Mouse (Mus musculus) lung, postnatal 4 days (tissue): Measurements from ENCODE around the gene Apom.

Source experiments
- DNase-seq, 2 experiments: peaks; one replicate each; pipeline ENCODE4 v3.0.0; 2021

The Apom gene

GRCm38 (mm10) chr17:35158850-35159593 lies 27.2 kb upstream of the Apom start:
- DNase-seq = peak in 1 of 2 experiments; percentile 17

- DNase-seq = peak in 1 of 2 experiments; percentile 24
These were observed 25.9 kb upstream of the Apom start for GRCm38 (mm10) chr17:35157661-35158175.

GRCm38 (mm10) chr17:35157254-35157653 lies 25.4 kb upstream of the Apom start:
- no peak for DNase-seq

GRCm38 (mm10) chr17:35156461-35157200 lies 24.8 kb upstream of the Apom start:
- DNase-seq = peak in 1 of 2 experiments; percentile 28

- peak in 1 of 2 experiments; percentile 28 for DNase-seq
These were observed 23.6 kb upstream of the Apom start for GRCm38 (mm10) chr17:35155451-35155850.

- peak in 1 of 2 experiments; percentile 23 for DNase-seq
These were observed 22.8 kb upstream of the Apom start for GRCm38 (mm10) chr17:35154616-35155015.

GRCm38 (mm10) chr17:35153931-35154330 lies 22.1 kb upstream of the Apom start:
- no peak for DNase-seq

GRCm38 (mm10) chr17:35153077-35153476 lies 21.2 kb upstream of the Apom start:
- DNase-seq = no peak

- no peak for DNase-seq
These were observed 20.3 kb upstream of the Apom start for GRCm38 (mm10) chr17:35152121-35152520.

- no peak for DNase-seq
These were observed 16.2 kb upstream of the Apom start for GRCm38 (mm10) chr17:35147922-35148639.

GRCm38 (mm10) chr17:35147348-35147747 lies 15.5 kb upstream of the Apom start:
- DNase-seq = no peak

GRCm38 (mm10) chr17:35146139-35146538 lies 14.3 kb upstream of the Apom start:
- DNase-seq = no peak

- DNase-seq = no peak
These were observed 10.1 kb upstream of the Apom start for GRCm38 (mm10) chr17:35141971-35142370.

GRCm38 (mm10) chr17:35140490-35140996 lies 8.7 kb upstream of the Apom start:
- no peak for DNase-seq

GRCm38 (mm10) chr17:35139269-35139668 lies 7.4 kb upstream of the Apom start:
- DNase-seq = no peak

GRCm38 (mm10) chr17:35135591-35136320 lies 3.9 kb upstream of the Apom start:
- DNase-seq = no peak

- peak; percentile 95 for DNase-seq
These were observed 3.1 kb upstream of the Apom start, which contains the start of gene Bag6 for GRCm38 (mm10) chr17:35134801-35135590. TSS of gene Bag6 (plus strand) at chr17:35135178.

GRCm38 (mm10) chr17:35133517-35133916 lies 1.7 kb upstream of the Apom start:
- no peak for DNase-seq

GRCm38 (mm10) chr17:35132174-35132560 lies 317 bp upstream of the Apom start:
- no peak for DNase-seq

GRCm38 (mm10) chr17:35131038-35131437 lies 812 bp downstream of the Apom start:
- DNase-seq = no peak

- DNase-seq = no peak
These were observed 2.9 kb downstream of the Apom start for GRCm38 (mm10) chr17:35128996-35129395.
